Mouse (Mus musculus) right cerebral cortex, postnatal 14 days (tissue): Measurements from ENCODE around the gene Ube2c.

ENCODE experiments used
- DNase-seq: peaks from one replicate; pipeline ENCODE4 v3.0.0; 2022

The Ube2c gene

DNA sequence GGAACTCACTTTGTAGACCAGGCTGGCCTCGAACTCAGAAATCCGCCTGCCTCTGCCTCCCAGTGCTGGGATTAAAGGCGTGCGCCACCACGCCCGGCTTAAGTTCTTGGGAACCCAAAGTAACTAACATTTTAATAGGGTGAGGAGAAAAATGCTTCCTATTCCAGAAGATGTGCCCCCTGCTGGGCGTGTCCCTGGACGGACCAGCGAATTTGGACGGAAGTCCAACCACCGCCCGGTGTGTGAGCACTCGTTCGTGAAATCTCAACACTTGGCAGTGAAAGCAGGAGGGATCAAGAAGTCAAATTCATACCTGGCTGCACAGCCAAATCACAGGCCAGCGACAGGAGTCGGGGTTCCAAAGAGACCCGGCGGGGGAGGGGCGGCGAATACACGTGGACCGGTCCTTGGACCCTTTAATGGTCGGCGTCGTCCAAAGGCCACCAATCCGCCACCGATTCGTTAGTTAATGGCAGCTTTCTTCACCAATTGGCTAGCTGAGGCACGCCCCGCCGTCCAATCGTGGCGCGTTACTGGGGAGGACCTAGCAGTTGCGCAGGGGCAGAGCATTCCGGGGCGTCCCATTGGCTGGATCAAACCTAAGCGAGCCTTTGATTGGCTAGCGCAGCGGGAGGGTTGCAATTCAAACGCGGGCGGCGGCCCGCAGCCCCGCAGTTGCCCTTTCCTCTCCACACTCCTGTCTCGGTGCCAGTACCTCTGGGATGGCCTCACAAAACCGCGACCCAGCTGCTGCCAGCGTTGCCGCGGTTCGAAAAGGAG lies at the start of gene Ube2c:
TSS of gene Ube2c (plus strand) at position 641 of the 780 bp plus-strand sequence.
- peak; percentile 96 for DNase-seq

DNA sequence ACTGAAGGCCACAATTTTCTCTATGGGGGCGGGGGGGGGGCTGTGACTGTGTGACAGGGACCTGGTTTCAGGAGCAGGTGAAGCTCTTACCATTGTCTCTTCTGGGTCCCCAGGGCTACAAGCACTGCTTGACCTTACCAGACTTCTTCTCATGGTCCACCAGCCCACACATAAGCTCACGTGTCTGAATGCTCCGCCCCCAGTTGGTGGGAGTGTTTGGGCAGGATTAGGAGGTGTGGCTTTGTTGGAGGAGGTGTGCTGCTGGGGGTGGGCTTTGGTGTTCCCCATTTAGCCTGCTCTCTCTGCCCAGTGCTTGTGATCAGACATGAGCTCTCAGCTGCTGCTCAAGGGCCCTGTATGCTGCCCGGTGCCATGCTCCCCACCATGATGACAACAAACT lies 46.4 kb upstream of the Ube2c start:
- no peak for DNase-seq

DNA sequence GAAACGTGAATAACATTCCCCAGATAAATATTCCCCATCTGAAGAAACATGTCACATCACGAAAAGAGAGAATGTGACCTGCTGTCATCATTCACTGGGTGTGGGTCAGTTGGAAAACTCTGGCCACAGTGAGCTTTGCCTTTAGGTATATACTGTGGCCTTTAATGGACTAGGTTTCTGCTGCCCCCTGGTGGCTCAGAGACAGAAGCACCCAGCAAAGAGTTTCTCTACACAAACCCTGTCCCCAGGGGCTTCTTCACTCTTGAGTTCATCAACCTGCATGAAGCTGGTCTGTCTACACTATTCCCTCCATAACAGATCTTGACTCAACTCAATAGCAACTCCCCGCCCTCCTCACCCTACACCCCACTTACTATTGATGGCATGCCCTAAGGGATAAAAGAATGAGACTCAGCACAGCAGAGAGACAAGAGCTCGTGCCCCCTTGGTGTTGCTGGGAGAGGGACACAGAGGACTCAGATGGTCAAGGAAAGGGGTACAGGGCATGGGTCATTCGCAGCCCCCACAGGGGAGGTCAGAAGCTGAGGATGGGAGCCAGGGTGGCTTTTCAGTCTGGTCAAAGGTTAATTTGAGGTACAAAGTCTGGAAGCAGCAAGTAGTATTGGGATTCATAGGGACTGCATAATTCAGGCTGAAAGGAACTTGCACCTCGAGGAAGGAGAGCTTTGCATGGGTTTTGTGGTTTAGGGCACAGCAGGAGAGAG lies 43.6 kb upstream of the Ube2c start:
- peak; percentile 76 for DNase-seq

DNA sequence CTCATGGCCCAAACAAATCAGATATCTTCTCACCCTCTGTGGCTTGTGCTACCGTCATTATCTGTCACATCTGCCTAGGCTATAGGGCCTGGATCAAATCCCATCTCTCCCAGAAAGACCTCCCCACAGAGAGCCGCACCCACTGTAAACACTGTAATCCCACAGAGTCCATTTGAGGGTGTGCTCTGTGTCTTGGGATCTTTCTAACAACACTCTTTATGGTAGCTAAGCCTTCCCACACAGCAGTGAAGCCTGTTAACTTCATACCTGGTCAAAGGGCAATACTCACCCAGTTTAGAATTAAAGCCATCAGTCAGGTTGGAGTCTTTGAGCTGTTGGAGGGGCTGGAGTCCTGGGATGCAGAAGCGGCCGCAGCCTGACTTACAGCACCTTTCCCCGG lies 38.0 kb upstream of the Ube2c start:
- DNase-seq: no peak

DNA sequence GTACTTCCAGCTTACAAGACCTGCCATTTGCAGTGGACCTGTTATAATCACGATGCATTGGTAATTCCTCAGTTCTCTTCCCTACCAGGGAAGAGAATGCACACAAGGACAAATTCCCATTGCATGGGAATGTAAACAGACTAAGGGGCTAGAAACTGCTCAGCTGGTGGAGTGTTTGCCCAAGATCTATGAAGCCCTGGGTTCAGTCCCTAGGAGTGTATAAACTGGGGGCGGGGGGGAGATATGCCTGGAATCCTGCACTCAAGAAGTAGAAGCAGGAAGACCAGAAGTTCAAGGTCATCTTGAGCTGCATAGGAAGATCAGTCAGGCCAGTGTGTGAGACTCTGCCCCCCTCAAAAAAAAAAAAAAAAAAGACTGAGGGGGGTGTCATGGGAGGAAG lies 36.4 kb upstream of the Ube2c start:
- DNase-seq: no peak

DNA sequence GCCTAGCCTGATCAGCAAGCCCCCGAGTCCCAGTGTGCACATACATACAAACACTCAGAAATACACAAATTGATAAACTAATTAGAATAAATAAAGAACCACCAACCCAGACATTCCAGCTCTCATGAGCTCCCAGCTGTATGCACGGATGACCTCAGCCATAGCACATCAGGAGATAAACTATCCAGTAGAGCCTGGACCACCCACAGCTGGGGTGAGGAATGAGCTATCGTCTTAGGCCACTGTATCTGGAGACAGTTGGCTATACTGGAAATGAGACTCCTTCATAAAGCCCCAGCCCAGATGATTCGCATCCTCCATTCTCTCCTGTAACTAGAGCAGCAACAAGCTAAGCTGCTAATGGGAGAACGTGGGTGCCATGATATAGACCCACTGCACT lies 34.9 kb upstream of the Ube2c start:
- DNase-seq: no peak

DNA sequence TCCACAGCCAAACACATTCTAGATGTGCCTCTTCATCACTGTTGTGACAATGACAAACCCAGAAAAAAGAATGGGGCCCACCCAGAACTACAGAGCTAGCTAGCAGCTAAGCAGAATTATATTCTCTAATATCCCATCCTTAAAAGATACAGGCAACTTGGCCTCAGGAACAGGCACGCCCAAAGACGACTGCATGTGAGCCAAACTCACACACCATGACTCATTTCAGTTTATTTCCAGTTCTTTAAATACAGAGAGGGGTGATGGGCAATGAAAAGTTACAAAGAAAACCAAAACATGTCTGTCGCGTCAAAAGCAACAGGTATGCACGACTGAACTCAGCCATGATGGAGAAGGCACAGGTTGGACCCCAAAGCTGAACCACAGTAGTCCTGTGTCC lies 34.3 kb upstream of the Ube2c start:
- no peak for DNase-seq

DNA sequence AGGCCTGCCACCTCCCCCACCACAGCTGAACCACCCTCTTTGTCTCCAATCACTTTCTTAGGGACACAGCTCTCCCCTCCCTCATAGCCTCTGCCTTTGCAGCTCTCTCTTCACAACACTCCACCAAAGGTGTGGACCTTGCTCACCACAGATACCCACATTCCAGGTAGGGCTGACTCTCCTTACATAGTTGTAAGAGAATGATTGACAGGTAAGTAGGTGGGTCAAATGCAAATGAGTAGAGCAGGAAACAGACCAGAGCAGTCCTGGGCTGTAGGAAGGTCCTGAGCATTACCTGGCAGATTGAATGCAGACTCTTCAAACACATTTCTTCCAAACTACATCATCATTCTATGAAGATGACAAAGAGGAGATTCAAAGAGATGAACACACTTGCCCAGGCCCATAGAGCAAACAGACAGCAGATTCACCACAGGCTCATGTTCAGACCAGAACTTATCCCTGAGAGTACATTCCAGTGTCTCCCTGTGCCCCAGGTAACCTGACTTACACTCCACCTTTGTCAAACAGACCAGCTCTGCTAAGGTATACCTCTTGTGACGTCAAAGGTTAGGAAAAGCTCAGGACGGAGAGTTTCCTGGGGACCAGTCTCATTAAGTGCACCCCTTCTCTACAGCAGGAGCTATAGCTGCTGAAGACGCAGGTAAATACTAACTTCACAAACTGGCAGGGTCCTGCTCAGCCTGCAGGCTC lies 32.2 kb upstream of the Ube2c start:
- DNase-seq: no peak

DNA sequence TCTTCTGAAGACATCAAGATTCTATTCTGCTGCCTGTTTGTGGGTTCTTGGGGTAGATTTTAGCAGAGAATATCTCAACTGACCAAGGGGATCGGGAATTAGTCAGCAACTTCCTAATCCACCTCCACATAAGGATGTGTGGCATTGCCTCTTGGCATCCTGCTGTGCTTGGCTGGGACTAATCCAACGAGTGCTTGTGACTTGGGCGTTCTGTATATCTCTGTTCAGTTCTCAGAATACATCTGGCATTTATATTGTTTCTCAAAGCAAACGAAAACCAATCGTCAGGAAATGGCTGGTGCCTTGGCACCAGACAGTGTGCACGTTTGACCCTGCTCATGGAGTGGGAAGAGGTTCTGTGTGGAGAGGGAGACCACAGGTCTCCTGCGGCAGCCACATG lies 29.8 kb upstream of the Ube2c start:
- DNase-seq: no peak

DNA sequence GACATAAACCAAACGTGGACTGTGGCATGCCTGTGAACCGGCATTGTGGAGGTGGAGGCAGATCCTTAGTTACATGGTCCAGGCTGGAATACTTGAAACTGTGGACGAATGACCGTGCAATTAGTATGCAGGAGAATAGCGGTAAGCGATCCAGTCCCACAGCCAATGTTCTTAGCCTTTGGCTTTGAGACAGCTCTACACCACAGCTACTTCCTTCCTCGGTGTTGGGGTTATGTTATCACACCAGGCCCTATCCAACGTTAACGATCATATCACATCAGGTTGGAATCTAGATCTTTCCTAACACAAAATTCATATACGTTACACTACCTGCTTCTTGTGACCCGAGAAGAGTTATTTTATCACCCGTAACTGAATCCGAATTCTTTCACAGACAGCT lies 24.7 kb upstream of the Ube2c start:
- DNase-seq: no peak

DNA sequence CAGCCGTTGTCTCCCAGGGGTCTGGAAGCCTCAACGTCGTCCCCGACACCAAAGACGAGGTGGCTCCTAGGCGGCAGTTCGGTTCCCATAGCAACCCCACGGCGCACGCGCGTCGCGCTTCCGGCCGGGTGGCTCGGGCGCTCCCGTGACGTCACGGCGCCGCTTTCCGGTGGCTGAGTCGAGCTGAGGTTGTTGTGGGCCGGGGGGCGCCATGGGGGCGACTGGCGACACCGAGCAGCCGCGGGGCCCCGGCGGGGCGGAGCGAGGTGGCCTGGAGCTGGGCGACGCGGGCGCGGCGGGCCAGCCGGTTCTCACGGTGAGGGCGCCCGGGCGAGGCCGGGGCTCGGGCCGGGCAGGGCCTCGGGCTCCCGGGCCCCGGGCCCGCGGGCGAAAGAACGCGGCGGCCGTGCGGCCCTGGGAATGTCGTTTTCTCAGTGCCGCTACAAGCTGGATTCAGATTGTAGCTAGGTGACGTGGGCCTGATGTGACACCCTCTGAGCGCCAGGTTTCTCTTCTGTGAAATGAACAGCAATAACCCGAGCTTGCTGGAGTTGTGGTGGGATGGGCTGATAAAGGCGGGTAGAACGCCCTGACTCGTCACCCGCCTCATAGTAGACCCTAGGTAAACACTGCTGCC lies 23.7 kb upstream of the Ube2c start, which contains the start of the genes Wfdc3 and Dnttip1:
TSS of gene Wfdc3 (minus strand) at position 89 of the 637 bp plus-strand sequence.
TSS of gene Dnttip1 (plus strand) at position 141 of the 637 bp plus-strand sequence.
- peak; percentile 97 for DNase-seq

DNA sequence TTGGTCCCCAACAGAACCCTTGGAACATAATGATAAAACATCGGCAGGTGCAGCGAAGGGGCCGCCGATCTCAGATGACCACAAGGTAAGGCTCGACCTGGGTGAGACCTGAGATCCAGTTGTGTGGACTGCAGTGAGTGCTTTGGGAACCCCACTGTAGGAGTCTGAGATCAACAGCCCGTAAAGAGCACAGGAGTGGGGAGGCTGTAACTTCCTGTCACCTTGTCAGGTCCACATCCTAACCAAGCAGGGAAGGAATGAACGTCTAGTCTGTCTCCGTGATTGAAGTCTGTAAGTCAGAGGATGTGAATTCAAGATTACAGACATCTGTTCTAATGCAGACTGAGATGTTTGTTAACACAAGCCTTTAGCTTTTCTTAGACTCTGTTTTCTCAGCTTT lies 23.0 kb upstream of the Ube2c start:
- no peak for DNase-seq

DNA sequence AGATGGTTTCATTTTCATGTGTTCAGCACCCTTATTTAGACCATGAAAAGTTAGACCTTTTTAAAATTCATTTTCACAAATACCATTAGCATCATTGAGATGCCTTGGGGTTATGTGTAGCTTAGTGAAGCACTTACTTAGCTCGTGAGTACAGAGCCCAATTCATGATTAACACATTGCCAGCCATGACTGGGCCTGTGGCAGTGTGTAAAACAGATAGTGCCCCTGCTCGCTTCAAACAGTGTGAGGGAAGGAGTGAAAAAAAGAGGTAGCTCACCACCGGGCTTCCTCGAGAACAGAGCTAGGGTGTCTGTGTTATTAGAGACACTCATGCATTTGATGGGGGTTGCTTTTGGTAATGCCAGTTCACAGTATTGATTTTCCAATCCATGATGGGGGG lies 21.5 kb upstream of the Ube2c start:
- no peak for DNase-seq

DNA sequence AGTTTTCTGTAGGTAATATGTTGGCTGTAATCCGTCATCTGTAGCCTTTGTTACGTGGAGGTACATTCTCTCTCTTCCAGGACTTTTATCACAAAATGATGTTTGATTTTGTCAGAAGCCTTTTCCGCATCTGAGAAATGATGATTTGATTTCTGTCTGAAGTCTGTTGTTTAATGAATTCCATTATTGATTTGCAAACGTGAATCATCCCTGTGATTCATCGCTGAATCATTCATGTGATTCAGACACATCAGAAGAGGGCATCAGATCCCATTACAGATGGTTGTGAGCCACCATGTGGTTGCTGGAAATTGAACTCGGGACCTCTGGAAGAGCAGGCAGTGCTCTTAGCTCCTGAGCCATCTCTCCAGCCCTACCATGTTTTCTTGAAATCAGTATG lies 20.7 kb upstream of the Ube2c start:
- no peak for DNase-seq

DNA sequence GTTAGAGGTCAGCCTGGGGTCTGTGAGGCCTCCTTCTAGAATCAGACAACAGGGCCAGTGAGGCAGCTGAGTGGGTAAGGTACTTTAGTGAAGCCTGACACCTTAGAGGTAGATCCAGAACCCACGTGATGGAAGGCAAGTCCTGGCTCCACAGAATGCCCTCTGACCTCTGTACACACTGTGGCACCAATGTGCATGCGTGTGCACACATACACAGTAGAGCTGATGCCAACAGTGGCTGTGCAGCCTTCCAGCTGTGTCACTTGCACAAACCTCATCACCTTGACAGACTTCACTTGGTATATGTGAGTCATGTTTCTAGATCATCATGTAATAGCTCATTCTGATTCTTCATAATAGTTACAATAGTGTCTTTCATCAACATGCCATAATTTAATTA lies 17.2 kb upstream of the Ube2c start:
- no peak for DNase-seq

DNA sequence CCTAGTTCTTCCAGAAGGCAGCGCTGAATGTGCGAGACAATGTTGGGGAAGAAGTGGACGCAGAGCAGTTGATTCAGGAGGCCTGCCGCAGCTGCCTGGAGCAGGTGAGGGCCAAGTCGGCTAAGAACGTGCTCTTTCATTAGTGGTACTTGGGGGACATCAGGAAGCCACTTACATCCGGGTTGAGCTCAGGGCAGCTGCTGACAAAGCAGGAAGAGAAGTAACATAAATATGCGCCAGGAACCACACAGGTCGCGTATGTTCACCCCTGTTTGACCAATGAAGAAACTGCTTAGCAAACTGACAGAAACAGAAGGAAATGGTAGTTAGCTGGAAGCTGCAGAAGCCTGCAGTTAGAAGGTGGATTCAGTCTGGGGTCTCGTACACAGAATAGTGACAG lies 15.6 kb upstream of the Ube2c start:
- DNase-seq: no peak

DNA sequence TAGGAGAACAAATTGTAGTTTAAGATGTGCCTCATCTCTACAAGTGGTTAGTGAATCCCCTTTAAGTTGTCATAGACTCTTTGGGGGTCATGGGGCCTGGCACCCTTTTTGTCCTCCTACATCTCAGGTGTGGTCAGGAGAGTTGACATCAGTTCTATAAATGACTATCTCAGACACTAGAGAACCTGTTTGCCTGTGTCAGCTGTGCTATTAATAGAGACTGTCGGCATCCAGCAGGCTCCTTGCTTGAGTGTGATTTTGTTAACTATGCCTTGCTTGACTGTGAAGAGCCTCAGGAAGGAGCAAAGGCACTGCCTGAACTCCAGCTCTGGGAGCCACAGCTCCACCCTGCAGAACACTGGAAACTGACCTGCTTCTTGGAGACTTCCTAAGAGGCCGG lies 14.9 kb upstream of the Ube2c start:
- no peak for DNase-seq

DNA sequence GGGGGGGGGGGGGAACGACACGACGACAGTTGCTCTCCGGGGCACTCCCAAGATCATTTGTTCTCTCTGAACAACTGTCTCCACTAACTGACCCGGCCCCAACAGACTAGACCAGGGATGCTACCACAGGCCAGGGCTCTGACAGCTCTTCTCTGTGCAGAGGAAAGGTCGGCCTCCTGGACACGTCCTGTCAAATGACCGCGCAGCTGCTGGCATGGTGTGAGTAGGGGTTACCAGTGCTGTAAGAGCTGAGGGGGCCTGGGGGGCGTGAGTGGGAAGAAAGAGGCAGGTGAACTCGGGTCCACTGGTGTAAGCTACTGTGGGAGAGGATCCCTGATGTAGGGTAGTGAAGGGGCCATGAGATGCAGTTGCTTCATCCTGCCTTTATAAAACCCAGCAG lies 11.9 kb upstream of the Ube2c start:
- DNase-seq: no peak

DNA sequence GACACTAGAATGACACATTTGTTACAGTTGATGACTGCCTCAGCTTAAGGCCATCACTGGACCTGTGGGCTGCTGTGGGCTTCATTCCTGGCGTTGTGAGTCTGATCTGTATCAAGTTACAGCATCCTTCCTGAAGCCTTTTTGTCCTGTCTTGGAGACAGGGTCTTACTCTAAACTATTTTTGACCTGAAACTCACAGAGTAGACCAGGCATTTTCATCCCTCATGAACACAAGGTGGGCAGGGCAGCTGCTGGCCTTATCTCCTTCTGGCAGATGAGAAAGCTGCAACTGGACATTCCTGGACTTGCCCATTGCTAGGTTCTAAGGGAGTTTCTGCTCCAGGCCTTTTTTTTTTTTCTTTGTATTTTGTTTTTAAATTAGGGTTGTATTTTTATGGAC lies 11.0 kb upstream of the Ube2c start:
- no peak for DNase-seq

DNA sequence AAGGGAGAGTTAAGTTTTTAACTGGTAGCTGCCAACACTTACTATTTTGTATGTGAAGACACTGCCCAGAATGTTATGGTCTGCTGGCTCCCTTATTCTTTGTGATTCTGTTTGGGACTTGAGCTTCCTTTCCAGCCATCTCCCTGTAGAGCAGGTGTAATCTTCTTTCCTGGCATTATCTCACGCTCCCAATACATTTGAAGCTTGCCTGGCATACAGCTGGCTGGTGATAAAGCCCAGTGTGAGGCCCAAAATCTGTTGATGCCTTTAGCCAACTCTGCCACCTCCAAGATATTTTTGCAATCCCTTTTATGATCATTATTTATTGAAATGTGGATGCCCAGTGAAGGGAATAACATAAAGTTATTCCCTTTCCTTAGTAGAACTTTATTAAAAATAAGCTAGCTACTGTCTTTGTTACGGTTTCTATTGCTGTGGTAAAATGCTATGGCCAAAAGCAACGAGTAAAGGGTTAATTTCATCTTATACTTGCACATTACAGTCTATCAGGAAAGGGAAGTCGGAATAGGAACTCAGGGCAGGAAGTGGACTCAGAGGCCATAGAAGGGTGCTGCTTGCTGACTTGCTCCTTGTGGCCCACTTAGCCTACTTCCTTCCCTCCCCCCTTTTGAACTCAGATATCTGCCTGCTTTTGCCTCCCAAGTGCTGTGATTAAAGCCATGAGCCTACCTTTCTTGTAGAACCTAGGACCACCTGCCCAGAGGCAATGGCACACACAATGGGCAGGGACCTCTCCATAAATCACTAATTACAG lies 9.5 kb upstream of the Ube2c start:
- DNase-seq: no peak

DNA sequence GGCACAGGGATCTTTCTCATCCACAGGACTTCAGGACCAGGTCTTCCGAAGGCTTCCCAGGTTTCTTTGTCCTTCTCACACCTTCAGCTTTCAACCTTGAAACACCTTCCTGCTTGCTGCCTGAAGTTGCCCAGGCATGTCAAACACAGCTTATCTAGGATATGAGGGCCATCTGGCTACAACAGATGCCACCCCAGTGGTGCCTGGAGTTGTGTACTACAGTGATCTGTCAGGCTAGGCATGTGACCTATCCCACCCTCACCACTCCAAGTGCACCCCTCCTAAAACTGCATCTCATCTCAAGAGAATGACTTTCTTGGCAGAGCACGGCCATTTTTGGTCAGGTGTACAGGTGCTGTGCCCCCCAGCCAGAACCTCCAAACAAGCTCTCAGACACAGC lies 8.2 kb upstream of the Ube2c start:
- DNase-seq: no peak

DNA sequence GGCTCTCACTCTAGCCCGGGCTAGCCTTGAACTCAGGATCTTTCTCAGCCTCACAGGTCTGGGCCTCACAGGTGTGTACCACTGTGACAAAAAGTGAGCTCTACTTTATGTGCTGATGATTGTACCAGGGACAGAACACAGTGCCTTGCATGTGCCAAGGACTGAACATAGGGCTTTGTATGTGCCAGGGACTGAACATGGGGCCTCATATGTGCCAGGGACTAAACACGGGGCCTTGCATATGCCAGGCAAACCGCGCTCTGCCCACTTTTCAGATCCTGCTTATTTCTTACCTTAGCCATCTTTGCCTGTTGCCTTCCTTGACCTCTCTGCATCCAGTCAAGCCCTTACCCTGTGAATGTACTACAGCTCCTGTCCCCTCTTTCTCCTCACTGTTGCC lies 7.7 kb upstream of the Ube2c start:
- no peak for DNase-seq

DNA sequence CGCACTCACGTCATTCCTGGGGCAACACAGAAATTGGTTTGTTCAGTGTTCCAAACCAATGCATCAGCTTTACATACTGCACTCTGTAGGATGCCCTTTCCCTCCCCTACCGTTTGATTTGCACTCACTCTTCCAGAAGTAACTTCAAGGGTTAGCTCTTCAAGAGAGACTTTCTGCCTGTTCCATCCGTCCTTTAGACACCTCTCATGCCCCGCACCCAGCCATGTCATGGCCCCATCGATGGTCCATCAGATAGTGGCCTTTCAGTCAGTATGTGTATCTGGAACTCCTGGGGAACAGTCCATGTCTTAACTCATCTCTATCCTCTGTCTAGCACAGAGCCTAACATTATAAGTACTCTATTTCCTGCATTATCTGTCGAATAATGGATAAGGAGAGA lies 7.1 kb upstream of the Ube2c start:
- DNase-seq: no peak
